Mouse (Mus musculus) erythroblast, embryonic 14.5 days (primary cell): ENCODE measurements around the gene Stk33.

Source experiments
- GATA1 ChIP-seq: IDR thresholded peaks from 2 replicates; pipeline ENCODE4 v1.6.1; 2012; ENCODE audit warnings: low read length, inconsistent platforms, mixed read lengths
- TAL1 ChIP-seq: IDR thresholded peaks from 3 replicates; pipeline ENCODE4 v1.6.1; 2012; ENCODE audit warnings: low read length, inconsistent platforms, mixed read lengths

- TF ChIP-seq TAL1 = no peak
- no peak for TF ChIP-seq GATA1
Measured at GRCm38 (mm10) chr7:109328772-109329171, 110.1 kb downstream of the Stk33 start.
